Mouse (Mus musculus): ENCODE measurements at regions not wholly inside any gene's neighbourhood (a gene's known extent, or its start where the extent isn't known, plus 50 kb on each side); places are given as distances from the start of the nearest gene placed in this dataset.

- ATAC-seq (ENCODE audit: borderline replicate concordance, extremely low read depth, low FRiP score, low TSS enrichment): no peak
- WGBS: 33% methylated on average over 6 of the region's 6 CpGs
- Histone ChIP-seq H3K4me3 (no peak overlapping the region), H3K9me3 (no peaks in the 10 kb centered on the region), H3K36me3 (no peaks in the 10 kb centered on the region), H3K27ac (no peak overlapping the region), H3K4me2 (no peak overlapping the region), H3K27me3 (no peaks in the 10 kb centered on the region), H3K4me1 (peaks cover 37% of the 10 kb centered on the region), H3K9ac (no peak overlapping the region)
Measured at GRCm38 (mm10) chr1:43358191-43358590, 86.2 kb upstream of the Nck2 start.

DNA sequence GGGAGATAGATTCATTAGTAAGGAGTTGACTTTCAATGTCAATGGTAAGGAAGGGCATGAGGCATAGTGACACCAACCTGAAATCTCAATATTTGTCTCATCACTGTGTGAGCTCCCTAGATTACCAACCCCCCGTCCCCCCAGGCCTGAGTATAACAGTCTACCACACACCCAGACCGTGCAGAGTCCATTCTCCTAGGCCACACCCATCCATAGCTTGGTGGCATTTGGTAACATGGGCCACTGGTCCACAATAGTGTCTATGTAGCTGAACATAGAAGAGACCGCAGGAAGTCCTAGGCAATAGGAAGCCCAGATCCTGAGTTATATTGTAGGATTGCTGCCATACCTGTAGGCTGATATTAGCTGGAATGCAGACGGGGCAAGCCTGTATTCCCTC, 84.7 kb upstream of the Nck2 start:
- no peak overlapping the region for H3K4me2 ChIP-seq
- peak overlapping the region; percentile 56 for H3K27ac ChIP-seq
- no peak for ATAC-seq (ENCODE audit: borderline replicate concordance, extremely low read depth, low FRiP score, low TSS enrichment)
- no peak overlapping the region for H3K4me3 ChIP-seq
- H3K36me3 ChIP-seq: no peaks in the 10 kb centered on the region
- no peaks in the 10 kb centered on the region for H3K27me3 ChIP-seq
- H3K9me3 ChIP-seq: no peaks in the 10 kb centered on the region
- no peak overlapping the region for H3K9ac ChIP-seq
- H3K4me1 ChIP-seq: peaks cover 33% of the 10 kb centered on the region
- WGBS: 89% methylated on average over 4 of the region's 4 CpGs

- H3K4me3 ChIP-seq: no peak overlapping the region
- peak; percentile 80 for ATAC-seq (ENCODE audit: borderline replicate concordance, extremely low read depth, low FRiP score, low TSS enrichment)
- H3K9me3 ChIP-seq: no peaks in the 10 kb centered on the region
- H3K27ac ChIP-seq: peak overlapping the region; percentile 56
- WGBS: 25% methylated on average over 8 of the region's 8 CpGs
- peak overlapping the region; percentile 26 for H3K4me2 ChIP-seq
- no peak overlapping the region for H3K9ac ChIP-seq
- no peaks in the 10 kb centered on the region for H3K36me3 ChIP-seq
- peaks cover 33% of the 10 kb centered on the region for H3K4me1 ChIP-seq
- no peaks in the 10 kb centered on the region for H3K27me3 ChIP-seq
Measured at GRCm38 (mm10) chr1:43360291-43360690, 84.1 kb upstream of the Nck2 start.

DNA sequence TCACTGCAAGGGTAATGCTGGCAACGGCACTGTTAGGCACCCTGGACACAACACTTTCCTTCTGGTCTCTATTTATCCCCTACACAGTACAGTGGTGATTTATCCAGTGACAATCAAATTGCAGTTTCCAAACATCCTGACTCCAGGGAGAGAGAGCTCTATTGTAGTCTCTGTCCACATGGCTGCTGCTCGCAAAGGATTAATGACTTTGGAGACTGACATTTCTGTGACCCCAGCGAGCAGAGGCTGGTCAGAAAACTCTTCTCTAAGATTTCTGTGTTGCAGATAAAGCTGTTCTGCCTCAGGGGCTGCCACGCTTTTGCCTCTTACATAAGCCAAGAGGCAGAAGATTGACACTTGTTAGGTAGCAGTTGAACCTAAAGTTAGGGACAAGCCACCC, 83.6 kb upstream of the Nck2 start:
- H3K4me2 ChIP-seq: peak overlapping the region; percentile 26
- peak overlapping the region; percentile 56 for H3K27ac ChIP-seq
- no peaks in the 10 kb centered on the region for H3K27me3 ChIP-seq
- no peaks in the 10 kb centered on the region for H3K9me3 ChIP-seq
- WGBS: 22% methylated on average over 4 of the region's 4 CpGs
- no peak overlapping the region for H3K4me3 ChIP-seq
- H3K36me3 ChIP-seq: no peaks in the 10 kb centered on the region
- peak; percentile 60; the same call in 1 of the 2 replicates for ATAC-seq (ENCODE audit: borderline replicate concordance, extremely low read depth, low FRiP score, low TSS enrichment)
- H3K4me1 ChIP-seq: peaks cover 33% of the 10 kb centered on the region
- H3K9ac ChIP-seq: no peak overlapping the region

DNA sequence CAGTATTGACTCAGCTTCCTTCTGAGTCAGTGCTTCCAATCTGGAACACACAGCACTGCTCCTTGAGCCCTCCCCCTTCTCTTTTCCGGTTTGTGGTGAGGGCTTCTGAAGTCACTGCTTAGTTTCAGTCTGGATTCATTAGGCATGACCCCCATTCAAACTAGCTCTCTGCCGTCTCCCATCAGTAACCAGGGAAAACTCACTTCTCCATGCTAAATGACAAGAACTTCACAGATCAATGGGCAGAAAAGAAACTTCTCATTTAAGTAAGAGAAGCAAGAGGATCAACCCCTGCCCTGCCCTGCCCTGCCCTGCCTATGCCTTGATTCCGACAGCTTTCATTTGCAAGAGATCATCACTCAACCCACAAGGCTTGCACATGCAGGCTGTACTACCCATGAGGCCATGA, 82.9 kb upstream of the Nck2 start:
- Histone ChIP-seq H3K36me3 (no peaks in the 10 kb centered on the region), H3K4me1 (peaks cover 33% of the 10 kb centered on the region), H3K9ac (no peak overlapping the region), H3K4me2 (peak overlapping the region; percentile 19; the same call in 1 of the 2 replicates), H3K9me3 (no peaks in the 10 kb centered on the region), H3K27me3 (no peaks in the 10 kb centered on the region), H3K4me3 (no peak overlapping the region), H3K27ac (peak overlapping the region; percentile 56)
- WGBS: 26% methylated on average over 3 of the region's 3 CpGs
- no peak for ATAC-seq (ENCODE audit: borderline replicate concordance, extremely low read depth, low FRiP score, low TSS enrichment)

- Histone ChIP-seq H3K4me3 (no peak overlapping the region), H3K27ac (no peak overlapping the region), H3K9ac (no peak overlapping the region), H3K4me1 (peaks cover 33% of the 10 kb centered on the region), H3K4me2 (no peak overlapping the region), H3K27me3 (no peaks in the 10 kb centered on the region), H3K36me3 (no peaks in the 10 kb centered on the region), H3K9me3 (no peaks in the 10 kb centered on the region)
- no peak for ATAC-seq (ENCODE audit: borderline replicate concordance, extremely low read depth, low FRiP score, low TSS enrichment)
- 36% methylated on average over 5 of the region's 5 CpGs for WGBS
Measured at GRCm38 (mm10) chr1:43362136-43362535, 82.2 kb upstream of the Nck2 start.

DNA sequence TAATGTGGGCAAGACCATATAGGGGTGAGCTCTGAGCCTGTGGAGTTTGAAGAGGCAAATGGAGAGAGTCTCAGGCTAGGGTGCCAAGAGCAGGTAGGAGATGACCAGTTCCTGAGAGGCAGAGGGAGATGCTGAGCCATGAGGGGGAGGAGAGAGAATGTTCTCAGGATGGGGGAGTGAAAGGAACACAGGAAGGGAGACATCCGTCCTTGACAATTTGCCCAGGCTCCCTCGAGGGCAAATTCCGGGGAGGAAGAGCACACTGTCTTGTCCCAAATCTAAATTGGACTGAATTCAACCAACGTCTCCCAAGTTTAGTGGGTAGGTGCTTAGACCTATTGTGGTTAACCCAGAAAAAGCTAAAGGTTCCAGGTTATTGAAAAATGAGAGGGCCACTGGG, 81.2 kb upstream of the Nck2 start:
- H3K27me3 ChIP-seq: no peaks in the 10 kb centered on the region
- H3K9me3 ChIP-seq: no peaks in the 10 kb centered on the region
- H3K4me3 ChIP-seq: no peak overlapping the region
- no peaks in the 10 kb centered on the region for H3K36me3 ChIP-seq
- peaks cover 37% of the 10 kb centered on the region for H3K4me1 ChIP-seq
- H3K4me2 ChIP-seq: no peak overlapping the region
- no peak overlapping the region for H3K9ac ChIP-seq
- no peak overlapping the region for H3K27ac ChIP-seq
- no peak for ATAC-seq (ENCODE audit: borderline replicate concordance, extremely low read depth, low FRiP score, low TSS enrichment)
- WGBS: 65% methylated on average over 4 of the region's 4 CpGs

DNA sequence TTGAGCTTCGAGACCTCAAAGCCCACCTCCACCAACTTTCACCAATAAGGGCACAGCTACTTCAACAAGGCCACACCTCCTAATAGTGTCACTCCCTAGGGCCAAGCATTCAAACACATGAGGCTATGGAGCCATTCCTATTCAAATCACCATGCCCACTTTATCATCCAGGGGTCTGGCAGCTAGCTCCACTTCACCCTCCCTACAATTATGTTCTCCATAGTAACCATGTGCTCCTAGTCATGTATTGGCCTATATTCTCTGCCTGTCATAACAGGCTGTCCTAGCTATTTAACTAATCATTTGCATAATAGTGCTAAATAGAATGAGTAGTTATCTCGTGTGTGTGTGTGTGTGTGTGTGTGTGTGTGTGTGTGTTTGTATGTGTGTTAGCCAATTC, 77.9 kb upstream of the Nck2 start:
- 73% methylated on average over 2 of the region's 2 CpGs for WGBS
- no peak overlapping the region for H3K4me3 ChIP-seq
- H3K4me1 ChIP-seq: peaks cover 13% of the 10 kb centered on the region
- H3K36me3 ChIP-seq: no peaks in the 10 kb centered on the region
- H3K4me2 ChIP-seq: no peak overlapping the region
- no peak overlapping the region for H3K27ac ChIP-seq
- no peaks in the 10 kb centered on the region for H3K9me3 ChIP-seq
- no peak for ATAC-seq (ENCODE audit: borderline replicate concordance, extremely low read depth, low FRiP score, low TSS enrichment)
- H3K27me3 ChIP-seq: no peaks in the 10 kb centered on the region
- H3K9ac ChIP-seq: no peak overlapping the region

- Histone ChIP-seq H3K9ac (no peak overlapping the region), H3K27ac (no peak overlapping the region), H3K4me3 (no peak overlapping the region), H3K4me1 (peaks cover 5% of the 10 kb centered on the region; the same call in 1 of the 2 replicates), H3K4me2 (no peak overlapping the region), H3K27me3 (no peaks in the 10 kb centered on the region), H3K9me3 (no peaks in the 10 kb centered on the region), H3K36me3 (no peaks in the 10 kb centered on the region)
- WGBS: 52% methylated on average over 5 of the region's 5 CpGs
- no peak; the same call in 1 of the 2 replicates for ATAC-seq (ENCODE audit: borderline replicate concordance, extremely low read depth, low FRiP score, low TSS enrichment)
Measured at GRCm38 (mm10) chr1:43367151-43367895, 77.1 kb upstream of the Nck2 start.

DNA sequence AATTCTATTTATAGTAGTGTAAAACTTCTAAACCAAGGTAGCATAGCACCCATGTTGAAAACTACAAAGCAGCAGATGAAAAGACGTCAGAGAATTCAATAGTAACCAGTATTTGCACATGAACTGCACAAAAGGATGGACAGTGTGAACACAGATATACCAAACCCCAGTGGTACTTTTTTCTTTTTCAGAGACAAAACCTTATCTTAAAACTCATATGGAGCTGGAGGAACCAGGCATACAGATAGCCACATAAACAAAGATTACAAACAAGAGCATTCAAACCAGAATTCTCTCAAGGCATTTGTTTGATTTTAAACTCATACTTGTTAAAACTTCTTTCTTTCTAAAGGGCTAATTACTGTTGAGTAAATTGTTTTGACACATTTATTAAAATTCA, 72.5 kb upstream of the Nck2 start:
- 77% methylated on average over 1 of the region's 1 CpGs for WGBS
- no peak overlapping the region for H3K27ac ChIP-seq

GRCm38 (mm10) chr1:43374946-43375345, 69.4 kb upstream of the Nck2 start:
- ATAC-seq (ENCODE audit: borderline replicate concordance, extremely low read depth, low FRiP score, low TSS enrichment): no peak
- Histone ChIP-seq H3K4me1 (no peaks in the 10 kb centered on the region), H3K4me3 (no peak overlapping the region), H3K9ac (no peak overlapping the region), H3K4me2 (no peak overlapping the region), H3K9me3 (no peaks in the 10 kb centered on the region), H3K36me3 (no peaks in the 10 kb centered on the region), H3K27me3 (no peaks in the 10 kb centered on the region), H3K27ac (no peak overlapping the region)
- WGBS: 71% methylated on average over 5 of the region's 5 CpGs

More for the DNA sequence above, 72.5 kb upstream of the Nck2 start:
- Histone ChIP-seq H3K27me3 (no peaks in the 10 kb centered on the region), H3K4me1 (peaks cover 5% of the 10 kb centered on the region; the same call in 1 of the 2 replicates), H3K4me3 (no peak overlapping the region), H3K4me2 (no peak overlapping the region), H3K9ac (no peak overlapping the region), H3K36me3 (no peaks in the 10 kb centered on the region), H3K9me3 (no peaks in the 10 kb centered on the region)
- ATAC-seq (ENCODE audit: borderline replicate concordance, extremely low read depth, low FRiP score, low TSS enrichment): no peak

GRCm38 (mm10) chr1:43375851-43376250, 68.5 kb upstream of the Nck2 start:
- no peak overlapping the region for H3K4me3 ChIP-seq
- H3K27me3 ChIP-seq: no peaks in the 10 kb centered on the region
- H3K4me1 ChIP-seq: no peaks in the 10 kb centered on the region
- no peak for ATAC-seq (ENCODE audit: borderline replicate concordance, extremely low read depth, low FRiP score, low TSS enrichment)
- no peaks in the 10 kb centered on the region for H3K9me3 ChIP-seq
- no peak overlapping the region for H3K9ac ChIP-seq
- no peaks in the 10 kb centered on the region for H3K36me3 ChIP-seq
- no peak overlapping the region for H3K4me2 ChIP-seq
- 76% methylated on average over 4 of the region's 4 CpGs for WGBS
- H3K27ac ChIP-seq: no peak overlapping the region
